Mouse (Mus musculus) G1E (cell line): ENCODE measurements around the gene Cdhr4.

Experiments
- CTCF ChIP-seq: IDR thresholded peaks from 2 replicates; pipeline ENCODE4 v1.5.1; 2012; ENCODE audit warnings: low read depth, low read length, inconsistent platforms, mixed read lengths
- GATA1 ChIP-seq: IDR thresholded peaks from 2 replicates; pipeline ENCODE4 v1.6.1; 2012; ENCODE audit warnings: borderline replicate concordance, low read length, inconsistent platforms, mixed read lengths
- POLR2AphosphoS5 ChIP-seq: IDR thresholded peaks from 2 replicates; pipeline ENCODE4 v1.6.1; 2012; ENCODE audit warnings: low read depth, low read length, inconsistent platforms; ENCODE audit not compliant: insufficient replicate concordance

DNA sequence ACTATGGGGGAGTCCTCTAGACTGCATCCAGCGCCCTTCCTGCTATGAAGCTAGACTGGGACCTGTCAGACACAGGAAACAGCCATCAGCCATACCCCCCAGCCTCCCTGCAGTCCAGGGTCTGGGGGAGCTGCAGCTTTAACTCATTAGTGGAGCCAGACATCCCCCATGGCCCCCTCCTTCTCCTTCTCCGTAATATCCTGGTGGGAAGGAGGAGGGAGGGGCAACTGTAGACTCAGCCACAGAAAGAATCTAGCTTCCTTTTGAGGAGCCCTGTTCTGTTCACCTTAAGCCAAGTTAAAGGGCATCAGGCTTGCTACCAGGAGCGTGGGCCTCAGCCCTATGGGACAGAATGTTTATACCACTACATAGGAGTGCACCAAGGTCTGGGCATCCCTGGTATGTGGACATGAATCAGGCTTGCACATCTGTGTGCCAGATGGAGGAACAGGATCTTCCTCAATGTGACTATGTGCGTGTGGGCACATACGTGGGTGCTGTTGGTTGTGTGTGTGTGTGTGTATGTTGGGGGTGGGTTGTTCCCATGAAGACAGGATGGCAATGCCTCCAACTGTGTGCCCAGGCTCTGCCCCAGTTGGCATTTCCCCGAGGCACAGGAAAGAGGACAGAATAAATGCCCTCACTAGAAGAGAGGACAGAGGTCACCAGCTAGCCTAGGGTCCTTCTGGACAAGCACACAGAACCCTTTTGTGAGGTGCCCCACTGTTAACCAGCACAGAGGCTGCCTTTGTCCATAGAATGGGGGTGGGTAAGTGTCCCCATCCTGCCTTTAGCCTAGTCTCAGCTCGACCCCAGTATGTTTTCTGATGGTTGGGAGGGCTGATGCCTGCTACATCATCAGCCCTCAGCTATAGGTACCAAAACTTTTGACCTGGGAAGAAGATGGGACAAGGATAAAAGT is 10.4 kb upstream of the Cdhr4 start:
- no peak for TF ChIP-seq CTCF
- TF ChIP-seq POLR2AphosphoS5, result no peak
- no peak for TF ChIP-seq GATA1
